Mouse (Mus musculus) ES-E14 (cell line): Measurements from ENCODE around the gene Npr2. TPM values are rescaled to one million over a fixed set of nuclear protein-coding genes. Genes with fewer than 3 reads are reported as not detected.

Source experiments
- DNase-seq: peaks from one replicate; pipeline ENCODE4 v3.0.0-alpha.2; 2013; ENCODE audit warnings: low read depth, low spot score
- H3K27ac ChIP-seq: 2 replicates; pipeline ENCODE4 v1.5.1; 2012; ENCODE audit warnings: low read depth, mild to moderate bottlenecking, low read length, moderate library complexity, mixed read lengths; ENCODE audit not compliant: poor library complexity, insufficient read depth, severe bottlenecking
- H3K36me3 ChIP-seq: 2 replicates; pipeline ENCODE4 v1.6.1; 2012; ENCODE audit warnings: mild to moderate bottlenecking, low read length, moderate library complexity, mixed read lengths; ENCODE audit not compliant: control insufficient read depth, poor library complexity, insufficient read depth, severe bottlenecking
- H3K4me1 ChIP-seq, 2 experiments: fragments of 150-350 bp in 1 of 2; sonication (generic) in 1 of 2; 2 replicates each; pipeline ENCODE4 v1.6.1; 2012; ENCODE audit warnings: low read length in 2 of 2, mild to moderate bottlenecking in 1 of 2, mixed read lengths in 1 of 2; ENCODE audit not compliant: control insufficient read depth in 2 of 2, insufficient read depth in 2 of 2, poor library complexity in 1 of 2
- H3K4me3 ChIP-seq, 2 experiments: fragments of 150-350 bp in 1 of 2; sonication (generic) in 1 of 2; 2 replicates each; pipeline ENCODE4 v1.5.1; 2012; ENCODE audit warnings: low read length in 2 of 2, low read depth in 1 of 2, mild to moderate bottlenecking in 1 of 2, mixed read lengths in 1 of 2; ENCODE audit not compliant: insufficient read depth in 1 of 2, poor library complexity in 1 of 2, severe bottlenecking in 1 of 2
- H3K9ac ChIP-seq: 2 replicates; pipeline ENCODE4 v1.6.1; 2012; ENCODE audit warnings: low read depth, mild to moderate bottlenecking, low read length, mixed read lengths; ENCODE audit not compliant: poor library complexity, insufficient read depth, severe bottlenecking
- H3K9me3 ChIP-seq: fragments of 150-350 bp; sonication (generic); 2 replicates; pipeline ENCODE4 v1.6.1; 2012; ENCODE audit warnings: low read depth, mild to moderate bottlenecking, low read length; ENCODE audit not compliant: control insufficient read depth, insufficient read depth
- CHD2 ChIP-seq: IDR thresholded peaks from 2 replicates; pipeline ENCODE4 v1.6.1; 2014; ENCODE audit warnings: mild to moderate bottlenecking, low read depth, low read length, inconsistent platforms
- HCFC1 ChIP-seq: IDR thresholded peaks from 2 replicates; pipeline ENCODE4 v1.6.1; 2012; ENCODE audit warnings: low read length, inconsistent platforms, borderline replicate concordance; ENCODE audit not compliant: insufficient read depth
- MAFK ChIP-seq: IDR thresholded peaks from 2 replicates; pipeline ENCODE4 v1.6.1; 2014; ENCODE audit warnings: mild to moderate bottlenecking, low read depth, low read length, inconsistent platforms; ENCODE audit not compliant: insufficient read depth
- ZC3H11A ChIP-seq: IDR thresholded peaks from 2 replicates; pipeline ENCODE4 v1.6.1; 2012; ENCODE audit warnings: low read depth, mild to moderate bottlenecking, inconsistent platforms, low read length, borderline replicate concordance
- ZNF384 ChIP-seq: IDR thresholded peaks from 2 replicates; pipeline ENCODE4 v1.6.1; 2012; ENCODE audit warnings: low read depth, low read length, inconsistent platforms
- in situ Hi-C, 2 experiments: fragments of 600-800 bp; cut with MboI; formaldehyde crosslinking; loops; one replicate each; pipeline ENCODE4 v1.15.1; 2025; ENCODE audit warnings: low sequenced_read_pairs in 2 of 2, inconsistent platforms in 1 of 2; ENCODE audit not compliant: unreplicated experiment in 2 of 2
- total RNA-seq: library from RNA; depleted of rRNA; stranded (reverse); fragments of 300-350 nt; gene quantifications from 2 replicates; pipeline ENCODE4 v1.2.3, GENCODE M21; 2012

The Npr2 gene
- total RNA-seq, 1 experiment, result 7.1 TPM

GRCm38 (mm10) chr4:43585682-43586081 is 46.1 kb upstream of the Npr2 start:
- H3K9me3 ChIP-seq, result no peaks in the 10 kb centered on the region
- H3K9ac ChIP-seq, result no peak overlapping the region
- in situ Hi-C loops, result no loop called here
- H3K4me3 ChIP-seq, result no peak overlapping the region
- peaks cover 0 to 17% of the 10 kb centered on the region in 2 experiments; a peak in 1 of 4 replicates for H3K4me1 ChIP-seq
- no peak for TF ChIP-seq ZNF384
- TF ChIP-seq ZC3H11A, result no peak
- no peak for TF ChIP-seq CHD2
- TF ChIP-seq HCFC1, result no peak
- no peak for TF ChIP-seq MAFK
- no peak for DNase-seq
- H3K27ac ChIP-seq, result no peak overlapping the region
- peaks cover 16% of the 10 kb centered on the region; the same call in 1 of the 2 replicates for H3K36me3 ChIP-seq

GRCm38 (mm10) chr4:43586411-43586810 is 45.3 kb upstream of the Npr2 start:
- H3K9ac ChIP-seq, result no peak overlapping the region
- DNase-seq, result no peak
- in situ Hi-C loops, result no loop called here
- no peaks in the 10 kb centered on the region for H3K9me3 ChIP-seq
- H3K36me3 ChIP-seq, result peaks cover 11% of the 10 kb centered on the region; the same call in 1 of the 2 replicates
- TF ChIP-seq HCFC1 (no peak), ZC3H11A (no peak), ZNF384 (no peak), MAFK (no peak), CHD2 (no peak)
- no peak overlapping the region for H3K27ac ChIP-seq
- peaks cover 0 to 17% of the 10 kb centered on the region in 2 experiments; a peak in 1 of 4 replicates for H3K4me1 ChIP-seq
- H3K4me3 ChIP-seq, result no peak overlapping the region

- Histone ChIP-seq H3K9ac (no peak overlapping the region), H3K4me3 (no peak overlapping the region), H3K27ac (no peak overlapping the region), H3K9me3 (no peaks in the 10 kb centered on the region), H3K4me1 (peaks cover 0 to 17% of the 10 kb centered on the region in 2 experiments; a peak in 1 of 4 replicates), H3K36me3 (peaks cover 6% of the 10 kb centered on the region; the same call in 1 of the 2 replicates)
- no peak for TF ChIP-seq ZC3H11A
- no peak for TF ChIP-seq HCFC1
- TF ChIP-seq CHD2, result no peak
- DNase-seq, result no peak
- in situ Hi-C loops, result no loop called here
Observed at GRCm38 (mm10) chr4:43587681-43588080, 44.1 kb upstream of the Npr2 start.

- DNase-seq, result no peak
- Histone ChIP-seq H3K9ac (no peak overlapping the region), H3K4me3 (no peak overlapping the region), H3K4me1 (peaks cover 0 to 2% of the 10 kb centered on the region in 2 experiments; a peak in 1 of 4 replicates), H3K9me3 (no peaks in the 10 kb centered on the region), H3K27ac (no peak overlapping the region), H3K36me3 (no peaks in the 10 kb centered on the region)
- in situ Hi-C loops, result no loop called here
- TF ChIP-seq ZC3H11A, result no peak
- TF ChIP-seq CHD2, result no peak
- no peak for TF ChIP-seq HCFC1
- no peak for TF ChIP-seq MAFK
- no peak for TF ChIP-seq ZNF384
Observed at GRCm38 (mm10) chr4:43591543-43591942, 40.2 kb upstream of the Npr2 start.

- in situ Hi-C loops, result no loop called here
- TF ChIP-seq ZNF384, result no peak
- TF ChIP-seq MAFK, result no peak
- TF ChIP-seq HCFC1, result no peak
- no peak for TF ChIP-seq ZC3H11A
- TF ChIP-seq CHD2, result no peak
Observed at GRCm38 (mm10) chr4:43591961-43592360, 39.8 kb upstream of the Npr2 start.

More at GRCm38 (mm10) chr4:43591961-43592360, 39.8 kb upstream of the Npr2 start:
- no peak for DNase-seq
- Histone ChIP-seq H3K4me1 (peaks cover 0 to 2% of the 10 kb centered on the region in 2 experiments; a peak in 1 of 4 replicates), H3K27ac (no peak overlapping the region), H3K9ac (no peak overlapping the region), H3K9me3 (no peaks in the 10 kb centered on the region), H3K4me3 (no peak overlapping the region), H3K36me3 (no peaks in the 10 kb centered on the region)
